Mouse (Mus musculus): ENCODE measurements around the gene Slc25a15. TPM values are rescaled to one million over a fixed set of nuclear protein-coding genes. Genes with fewer than 3 reads are reported as not detected.

Slc25a15 gene
- total RNA-seq, 2 experiments from 2014 or later: 9.8 to 10.6 TPM

DNA sequence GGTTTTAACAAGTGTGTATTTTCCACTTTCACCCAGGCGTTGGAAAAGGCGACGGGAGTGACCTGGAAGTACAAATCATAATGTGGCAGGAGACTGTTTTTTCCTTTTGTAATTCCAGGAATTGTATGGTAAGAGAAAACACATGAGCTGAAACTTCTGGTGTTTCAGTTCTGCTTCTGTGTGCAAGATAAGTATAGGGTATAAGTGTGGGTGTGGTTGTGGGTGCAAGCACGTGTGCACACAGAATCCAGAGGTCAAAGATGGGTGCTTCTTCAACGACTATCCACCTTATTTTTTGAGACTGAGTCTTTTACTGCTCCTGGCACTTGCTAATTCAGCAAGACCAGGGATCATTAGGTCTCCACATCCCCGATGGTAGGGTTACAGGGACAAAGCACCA is 39.0 kb downstream of the Slc25a15 start:
- intact Hi-C loops (cut with DNase I): no loop called here
- no peak for DNase-seq

DNA sequence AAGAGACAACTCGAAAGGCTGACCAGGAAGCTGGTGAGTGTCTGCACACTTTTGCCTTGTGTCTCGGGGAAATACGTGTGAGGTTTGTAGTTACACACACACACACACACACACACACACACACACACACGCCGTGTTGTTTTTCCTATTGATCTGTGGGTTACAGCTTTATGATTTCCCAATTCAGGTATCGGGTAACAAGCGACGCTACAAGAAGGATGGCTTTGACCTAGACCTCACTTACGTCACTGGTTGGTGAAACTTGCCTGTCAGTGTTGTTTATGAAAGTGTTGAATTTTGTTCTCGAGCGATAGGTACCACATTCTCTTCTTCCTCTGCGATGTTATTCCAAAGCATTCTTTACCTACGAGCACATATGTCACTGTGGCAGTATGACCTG is 63.0 kb downstream of the Slc25a15 start:
- no peak for DNase-seq
- intact Hi-C loops (cut with DNase I): no loop called here

Other genes starting within 250 kb of the Slc25a15 start
- 1 to 10 TPM; 2.3 to 3.3 TPM for gene Nek3, start 232.2 kb downstream of the Slc25a15 start, total RNA-seq (2021)
- gene Ckap2, start 212.8 kb downstream of the Slc25a15 start, total RNA-seq (2021): under 1 TPM; 0.52 to 0.64 TPM
- gene Vps36, start 205.8 kb downstream of the Slc25a15 start, total RNA-seq (2021): 10 to 100 TPM; 27.2 to 31.3 TPM
- gene Thsd1, start 171.3 kb downstream of the Slc25a15 start, total RNA-seq (2021): 1 to 10 TPM; 1.5 to 1.7 TPM
- gene Tpte, start 115.2 kb downstream of the Slc25a15 start, total RNA-seq (2021): not detected
- gene Mrps31, start 12.8 kb upstream of the Slc25a15 start, total RNA-seq (2021): 10 to 100 TPM; 26.9 to 32.0 TPM